Mouse (Mus musculus) lung, postnatal 0 days (tissue): Measurements from ENCODE around the gene Mast4.

Experiments used
- CTCF ChIP-seq: IDR thresholded peaks from 2 replicates; pipeline ENCODE4 v1.5.1; 2016; ENCODE audit warnings: antibody characterized with exemption, mild to moderate bottlenecking
- EP300 ChIP-seq: IDR thresholded peaks from 2 replicates; pipeline ENCODE4 v1.6.1; 2016; ENCODE audit warnings: antibody characterized with exemption, mild to moderate bottlenecking, control low read depth

GRCm38 (mm10) chr13:103176871-103177270 lies 157.4 kb downstream of the Mast4 start:
- TF ChIP-seq CTCF (no peak), EP300 (no peak)
